Mouse (Mus musculus) thymus, postnatal 0 days (tissue): ENCODE measurements around the gene Hacd2. TPM values are rescaled to one million over a fixed set of nuclear protein-coding genes. Genes with fewer than 3 reads are reported as not detected.

Source experiments
- DNase-seq: peaks from one replicate; pipeline ENCODE4 v3.0.0-alpha.2; 2015; ENCODE audit warnings: low spot score
- polyA plus RNA-seq: library from polyadenylated mRNA; unstranded; fragments of >200 nt; fragmentation: Nextera tagmentation; extraction: Ambion mirVana; gene quantifications from 2 replicates; pipeline ENCODE4 v1.2.1, GENCODE M21; 2015

Hacd2 gene
- polyA plus RNA-seq, 1 experiment from 2014 or later = 46.7 TPM

DNA sequence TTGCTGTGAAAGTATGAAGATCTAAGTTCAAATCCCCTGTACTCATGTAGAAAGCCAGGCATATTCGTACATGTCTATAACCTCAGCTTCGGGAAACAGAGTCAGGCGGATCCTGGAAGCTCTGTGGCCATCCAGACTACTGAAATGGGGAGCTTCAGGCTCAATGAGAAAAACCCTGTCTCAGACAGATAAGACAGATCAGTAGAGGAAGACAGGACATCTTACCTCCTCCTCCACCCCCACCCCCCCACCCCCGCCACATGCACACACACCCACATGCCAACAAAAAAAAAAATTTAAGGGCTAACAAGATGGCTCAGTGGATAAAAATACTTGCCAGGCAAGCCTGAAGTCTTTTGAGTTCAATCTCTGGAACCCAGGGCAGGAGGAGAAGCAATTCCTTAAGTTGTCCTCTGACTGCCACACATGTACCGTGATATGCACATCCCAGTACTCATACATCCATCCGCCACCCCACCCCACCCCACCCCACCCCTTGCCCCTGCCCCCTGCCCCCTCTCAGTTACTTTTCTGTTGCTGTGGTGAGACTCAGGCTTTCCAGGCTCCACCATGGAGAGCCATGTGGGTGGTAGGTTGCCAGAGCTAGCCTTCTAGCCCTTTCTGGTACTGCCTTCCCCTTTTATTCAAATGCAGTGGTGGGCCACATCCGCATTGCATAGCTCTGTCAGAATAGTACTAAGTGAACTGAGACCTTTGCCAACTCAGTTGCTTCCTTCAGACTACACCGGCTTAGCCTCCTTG is 32.4 kb downstream of the Hacd2 start:
- peak; percentile 14 for DNase-seq

GRCm38 (mm10) chr16:35055194-35055506 is 32.9 kb downstream of the Hacd2 start:
- DNase-seq = no peak

DNA sequence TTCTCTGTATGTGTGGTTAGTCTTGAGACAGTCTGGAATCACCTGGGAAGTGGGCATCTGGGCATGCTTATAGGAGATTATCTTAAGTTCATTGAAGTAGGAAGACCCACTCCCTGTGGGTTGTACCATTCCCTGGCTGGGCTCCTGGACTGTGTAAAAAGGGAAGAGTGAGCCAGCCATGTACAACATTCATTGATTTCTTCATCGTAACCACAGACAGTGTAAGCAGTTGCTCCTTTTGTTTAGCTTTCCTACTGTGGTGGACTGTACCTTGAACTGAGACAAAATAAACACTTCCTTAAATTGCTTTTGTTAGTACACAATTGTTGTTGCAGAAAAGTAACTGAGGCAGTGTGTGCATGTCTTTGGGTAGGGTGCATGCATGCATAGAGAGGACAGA is 33.6 kb downstream of the Hacd2 start:
- no peak for DNase-seq

DNA sequence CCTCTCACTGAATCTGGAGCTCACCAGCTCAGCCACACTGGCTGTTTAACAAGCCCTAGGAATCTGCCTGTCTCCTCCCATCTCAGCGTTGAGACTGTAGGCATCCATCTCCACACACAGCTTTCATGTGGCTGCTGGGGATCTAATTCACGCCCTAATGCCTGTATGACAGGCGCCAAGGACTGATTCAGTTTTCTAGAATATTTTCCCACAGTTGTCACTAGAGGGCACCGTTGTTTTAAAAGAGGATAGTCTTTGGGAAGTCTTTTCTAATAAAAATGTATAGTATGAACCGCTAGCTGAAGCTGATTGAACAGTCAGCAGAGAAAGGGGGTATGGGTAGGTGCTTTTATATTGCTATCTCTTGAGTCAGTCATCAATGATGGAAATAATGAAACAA is 34.1 kb downstream of the Hacd2 start:
- DNase-seq = peak; percentile 48

GRCm38 (mm10) chr16:35056786-35057185 is 34.6 kb downstream of the Hacd2 start:
- no peak for DNase-seq

DNA sequence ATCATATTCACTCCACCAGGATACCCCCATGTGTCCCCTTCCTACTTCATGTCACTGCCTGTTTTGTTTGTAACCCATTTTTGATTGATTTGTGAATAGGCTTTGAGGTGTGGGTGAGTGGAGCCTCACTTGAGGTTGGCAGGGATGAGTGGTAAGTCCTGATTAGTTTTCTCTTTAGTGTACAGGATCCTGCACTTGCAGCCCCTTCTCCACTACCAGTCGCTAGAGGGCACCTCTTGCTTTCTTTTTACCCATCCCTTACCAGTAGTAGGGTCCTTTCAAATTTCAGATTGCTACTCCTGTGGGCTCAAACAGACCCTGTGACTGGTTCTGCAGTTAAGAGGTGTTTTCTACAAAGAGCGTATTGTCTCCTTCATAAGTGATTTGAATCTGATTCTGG is 38.8 kb downstream of the Hacd2 start:
- DNase-seq = no peak

- no peak for DNase-seq
These were observed 43.5 kb downstream of the Hacd2 start for GRCm38 (mm10) chr16:35065724-35066123.

- no peak for DNase-seq
These were observed 44.9 kb downstream of the Hacd2 start for GRCm38 (mm10) chr16:35067095-35067494.

DNA sequence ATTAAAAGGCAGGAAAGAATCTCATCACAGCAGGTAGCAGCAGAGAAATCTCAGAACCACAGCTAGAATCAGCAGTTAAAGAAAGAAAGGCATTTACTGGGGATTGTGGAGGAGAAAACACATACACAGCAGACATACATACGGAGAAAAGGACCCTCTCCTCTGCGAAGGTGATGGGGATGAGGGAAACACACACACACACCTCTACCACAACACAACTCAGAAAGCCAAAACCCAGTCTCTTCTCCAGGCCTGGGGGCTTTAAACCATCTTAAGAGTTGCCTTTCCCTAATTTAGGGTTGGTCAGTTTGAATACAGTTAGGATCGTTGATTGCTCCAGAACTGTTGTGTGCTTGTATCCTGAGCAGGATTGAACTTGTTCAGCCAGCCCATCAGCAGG is 45.4 kb downstream of the Hacd2 start:
- no peak for DNase-seq

- no peak for DNase-seq
These were observed 46.7 kb downstream of the Hacd2 start for GRCm38 (mm10) chr16:35068886-35069285.

DNA sequence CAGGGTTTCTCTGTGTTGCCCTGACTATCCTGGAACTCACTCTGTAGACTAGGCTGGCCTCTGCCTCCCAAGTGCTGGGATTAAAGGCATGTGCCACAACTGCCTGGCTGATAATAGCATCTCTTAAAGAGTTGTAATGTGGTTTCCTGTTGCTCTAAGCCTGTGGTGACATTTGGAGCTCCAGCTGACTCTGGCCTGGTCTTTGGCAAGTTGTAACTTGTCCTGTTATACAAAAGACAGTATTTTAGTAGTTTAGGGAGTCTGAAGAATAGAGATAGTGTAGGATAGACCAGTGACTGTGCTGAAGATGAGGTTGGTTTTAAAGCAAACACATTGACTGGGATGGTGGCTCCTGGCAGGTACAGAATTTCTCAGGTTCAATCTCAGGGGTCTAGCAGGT is 52.2 kb downstream of the Hacd2 start:
- no peak for DNase-seq

DNA sequence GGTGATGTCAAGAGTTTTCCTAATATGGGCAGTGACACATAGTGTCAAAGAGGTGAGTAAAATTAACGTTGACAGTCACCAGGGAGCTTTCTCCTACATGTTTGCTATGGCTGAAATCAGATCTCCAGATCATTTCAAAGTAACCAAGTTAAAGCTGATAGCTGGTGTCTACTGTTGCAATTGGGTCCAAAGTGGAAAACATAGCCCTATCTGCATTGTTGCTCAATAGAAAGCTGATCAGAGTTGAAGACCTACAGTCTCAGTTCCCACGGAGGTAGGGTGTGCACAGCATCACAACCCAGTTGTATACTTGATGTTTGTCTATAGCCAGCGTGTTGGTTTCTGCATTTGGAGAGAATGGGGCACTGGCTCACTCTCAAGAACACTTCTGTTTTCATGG is 53.4 kb downstream of the Hacd2 start:
- DNase-seq = no peak

DNA sequence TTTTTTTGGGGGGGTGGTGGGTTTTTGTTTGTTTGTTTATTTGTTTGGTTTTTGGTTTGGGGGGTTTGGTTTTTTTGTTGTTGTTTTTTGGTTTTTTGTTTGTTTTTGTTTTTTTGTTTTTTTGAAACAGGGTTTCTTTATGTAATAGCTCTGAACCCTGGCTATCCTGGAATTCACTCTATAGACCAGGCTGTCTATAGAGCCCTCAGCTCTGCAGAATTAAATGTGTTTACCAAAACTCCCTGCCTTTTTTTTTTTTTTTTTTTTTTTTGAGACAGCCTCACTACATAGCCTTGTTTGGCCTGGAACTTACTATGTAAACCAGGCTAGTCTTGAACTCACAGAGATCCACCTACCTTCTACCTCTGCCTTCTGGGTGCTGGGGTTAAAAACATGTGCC is 71.3 kb downstream of the Hacd2 start:
- no peak for DNase-seq

- no peak for DNase-seq
These were observed 75.8 kb downstream of the Hacd2 start for GRCm38 (mm10) chr16:35097870-35098530.

DNA sequence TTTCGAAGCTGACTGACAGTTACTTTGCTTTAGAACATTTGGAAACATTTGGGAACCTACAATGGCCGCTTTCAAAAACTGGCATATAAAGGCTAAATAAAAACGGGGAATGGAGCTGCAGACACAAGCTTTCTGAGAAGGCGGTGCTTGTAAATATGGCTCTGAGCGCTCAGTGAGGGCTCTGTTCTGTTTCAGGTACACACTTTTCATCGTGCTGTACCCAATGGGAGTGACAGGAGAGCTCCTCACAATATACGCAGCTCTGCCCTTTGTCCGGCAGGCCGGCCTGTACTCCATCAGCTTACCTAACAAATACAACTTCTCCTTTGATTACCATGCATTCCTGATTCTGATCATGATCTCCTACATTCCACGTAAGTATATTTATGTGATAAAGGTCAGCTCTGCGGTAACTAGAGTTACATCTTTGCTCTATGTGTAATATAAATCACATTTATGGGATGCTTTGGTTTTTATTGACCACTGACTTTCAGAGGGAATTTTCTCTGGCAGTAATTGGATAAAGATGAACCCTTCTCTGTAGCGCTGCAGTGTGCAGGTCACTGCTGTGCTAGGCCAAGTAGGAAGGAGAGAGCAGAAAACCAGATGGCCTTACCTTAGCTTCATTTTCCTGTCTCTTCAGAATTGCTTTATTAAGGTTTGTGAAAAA is 79.7 kb downstream of the Hacd2 start:
- DNase-seq = no peak

GRCm38 (mm10) chr16:35102866-35103620 is 80.8 kb downstream of the Hacd2 start:
- no peak for DNase-seq

GRCm38 (mm10) chr16:35107985-35108384 is 85.8 kb downstream of the Hacd2 start:
- DNase-seq = no peak

GRCm38 (mm10) chr16:35109156-35109555 is 86.9 kb downstream of the Hacd2 start:
- no peak for DNase-seq

- DNase-seq = no peak
These were observed 87.5 kb downstream of the Hacd2 start for GRCm38 (mm10) chr16:35109656-35110291.

GRCm38 (mm10) chr16:35110410-35111142 is 88.3 kb downstream of the Hacd2 start:
- peak; percentile 72 for DNase-seq

DNA sequence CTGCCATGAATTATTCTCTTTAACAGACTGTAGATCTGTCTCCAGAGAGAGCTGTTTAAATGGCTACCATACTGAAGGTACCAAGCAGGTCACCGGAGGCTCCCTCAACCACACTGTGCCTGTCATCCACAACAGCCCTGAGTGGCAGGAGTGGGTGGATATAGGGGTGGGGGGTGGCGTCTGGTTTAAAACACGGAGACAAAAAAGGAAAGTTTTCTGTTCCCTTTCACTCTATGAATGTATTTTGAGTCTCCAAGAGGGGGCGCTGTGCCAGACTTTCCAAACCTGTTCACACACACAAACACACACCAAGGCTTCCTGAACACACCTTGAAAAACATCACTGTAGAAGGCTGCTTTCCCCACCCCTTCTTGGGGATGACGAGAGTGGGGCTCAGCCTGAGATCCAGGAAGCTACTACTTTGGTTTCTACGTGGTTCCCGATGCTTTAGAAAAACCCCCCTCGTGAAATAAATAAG is 89.0 kb downstream of the Hacd2 start:
- peak; percentile 15 for DNase-seq
